Mouse (Mus musculus): ENCODE data around the gene Gm45711.
"Not testable (repeated sequence)": the region's sequence is repeated elsewhere in the genome, so short reads cannot be mapped to it uniquely, and the experiment has no call there.

Gm45711 gene

DNA sequence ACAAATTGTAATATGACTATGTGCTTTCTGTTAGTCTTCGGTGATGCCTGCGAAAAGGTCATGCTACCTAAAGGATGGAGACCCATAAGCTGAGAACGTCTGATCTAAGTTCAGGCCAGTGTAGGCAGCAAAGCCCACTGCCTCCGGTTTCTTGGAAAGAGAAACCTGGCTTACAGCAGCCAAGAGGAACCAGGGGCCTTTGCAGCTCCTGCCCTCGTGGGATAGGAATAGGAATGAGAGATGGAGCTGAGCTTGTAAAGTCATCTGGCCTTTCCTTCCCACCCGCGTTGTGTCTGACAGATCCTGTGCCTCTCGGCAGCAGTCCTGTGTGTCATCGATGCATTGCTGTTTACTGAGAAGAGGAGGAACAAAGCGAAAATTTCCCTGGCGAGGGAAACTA, 11.4 kb upstream of the Gm45711 start, which contains the start of gene Gm11020:
Gene Gm11020 (plus strand): TSS at position 301 of the 400 bp plus-strand sequence.
- not testable (repeated sequence) for DNase-seq (ENCODE audit: low spot score)

DNA sequence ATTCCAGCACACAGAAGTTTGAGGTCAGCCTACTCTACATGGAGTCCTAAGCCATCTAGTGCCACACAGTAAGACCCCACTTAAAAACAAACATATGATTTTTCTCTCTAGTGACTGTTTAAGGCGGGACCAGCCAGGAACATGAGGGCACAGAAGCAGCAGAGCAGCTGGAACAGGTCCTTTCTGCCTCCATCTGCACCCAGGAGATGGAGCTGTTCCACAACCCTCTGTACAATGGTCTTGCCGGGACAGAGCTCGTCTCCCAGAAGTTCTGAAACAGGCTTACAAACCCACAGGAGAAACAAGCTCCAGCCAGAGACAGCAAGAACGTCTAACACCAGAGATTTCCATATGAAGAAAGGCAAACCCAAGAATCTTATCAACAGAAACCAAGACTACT, 3.4 kb upstream of the Gm45711 start:
- DNase-seq (ENCODE audit: low spot score): no peak

DNA sequence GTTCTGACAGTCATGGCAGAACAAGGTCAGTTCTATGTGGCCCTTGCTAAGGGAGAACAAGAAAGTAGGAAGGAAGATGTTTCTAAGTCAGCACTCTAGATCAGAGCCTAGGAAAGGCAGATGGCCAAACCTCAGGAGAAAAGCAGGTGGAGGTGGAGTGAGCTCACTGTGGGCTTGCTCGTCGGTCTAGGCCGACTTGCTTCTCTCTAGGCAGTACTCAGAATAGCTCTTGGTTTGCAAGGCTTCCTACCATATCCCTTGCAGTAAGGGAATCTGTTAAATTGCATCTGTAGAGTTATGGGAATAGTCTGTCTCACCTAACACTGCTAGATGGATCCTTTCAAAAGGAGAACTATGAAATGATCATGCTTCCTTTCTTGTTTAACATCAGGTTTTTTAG, 2.1 kb upstream of the Gm45711 start:
- not testable (repeated sequence) for DNase-seq (ENCODE audit: low spot score)

DNA sequence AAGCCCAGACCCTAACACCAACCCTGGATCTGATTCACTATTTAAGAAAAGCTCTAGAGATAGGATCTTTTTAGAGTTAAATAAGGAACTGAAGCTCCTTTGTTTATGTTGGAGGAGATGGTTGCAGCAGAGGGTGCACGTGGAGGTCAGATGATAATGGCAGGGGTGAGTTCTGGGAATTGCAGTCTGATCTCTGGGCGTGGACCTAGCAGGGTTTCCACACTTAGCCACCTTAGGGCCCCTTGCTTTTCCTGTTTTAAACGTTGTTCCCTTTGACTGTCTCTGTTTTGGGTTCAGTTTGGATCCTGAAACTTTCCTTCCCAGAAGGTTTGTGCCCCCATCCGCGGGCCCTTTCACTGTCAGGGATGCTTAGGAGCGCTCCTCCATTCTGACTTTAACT, 1.5 kb downstream of the Gm45711 start:
- not testable (repeated sequence) for DNase-seq (ENCODE audit: low spot score)

DNA sequence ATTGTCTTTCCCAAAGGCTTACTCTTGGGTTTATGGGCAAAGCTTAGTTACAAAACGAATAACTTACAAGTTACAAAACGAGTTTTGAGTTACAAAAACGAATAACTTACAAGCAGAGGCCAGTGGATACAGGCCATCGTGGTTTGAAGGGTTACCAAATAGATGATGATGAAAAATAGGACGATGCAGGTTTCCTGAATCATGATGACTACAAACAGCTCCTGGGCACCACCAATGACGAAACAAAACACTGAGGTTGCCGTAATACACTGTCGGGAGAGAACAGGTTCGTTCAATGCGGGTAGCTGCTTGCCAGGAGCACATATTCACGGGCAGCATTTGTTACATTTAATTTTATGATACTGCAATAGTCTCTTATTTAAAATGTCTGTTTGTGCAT, 4.9 kb downstream of the Gm45711 start:
- no peak for DNase-seq (ENCODE audit: low spot score)

DNA sequence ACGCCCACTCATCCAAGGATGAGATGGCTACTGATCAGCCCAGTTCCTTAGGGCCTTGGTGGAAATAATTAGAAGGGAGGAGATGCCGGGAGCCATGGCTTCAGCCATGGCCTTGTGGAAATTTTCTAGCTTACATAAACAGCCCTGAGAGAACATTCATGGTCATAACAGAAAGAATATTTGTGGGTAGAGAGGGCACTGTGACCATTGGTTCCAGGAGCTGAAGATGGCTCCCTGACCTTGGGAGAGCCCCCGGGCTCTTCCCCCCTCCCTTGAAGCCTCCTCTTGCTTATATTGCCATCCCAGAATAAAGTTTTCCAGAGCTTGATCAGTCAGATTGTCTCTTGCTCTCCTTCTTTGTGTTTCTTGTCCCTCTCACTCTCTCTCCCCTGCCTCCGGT, 7.3 kb downstream of the Gm45711 start:
- not testable (repeated sequence) for DNase-seq (ENCODE audit: low spot score)

DNA sequence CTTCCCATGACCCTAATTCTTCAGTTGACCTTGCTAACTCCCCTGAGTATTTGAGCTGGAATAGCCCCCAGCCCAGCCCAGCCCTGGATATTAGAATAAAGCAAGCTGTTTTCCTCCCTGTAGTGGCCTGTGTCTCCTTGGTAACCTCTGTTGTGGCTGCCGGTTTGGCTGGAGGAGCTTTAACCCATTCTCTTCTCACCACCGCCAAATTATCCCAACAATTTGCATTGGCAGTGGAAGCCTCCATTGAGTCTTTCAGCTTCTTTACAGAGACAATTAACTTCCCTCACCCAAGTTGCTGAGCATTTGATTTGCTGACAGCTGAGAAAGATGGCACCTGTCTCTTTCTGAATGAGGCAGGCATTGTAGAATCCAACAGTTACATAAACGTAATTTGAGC, 8.3 kb downstream of the Gm45711 start:
- not testable (repeated sequence) for DNase-seq (ENCODE audit: low spot score)

DNA sequence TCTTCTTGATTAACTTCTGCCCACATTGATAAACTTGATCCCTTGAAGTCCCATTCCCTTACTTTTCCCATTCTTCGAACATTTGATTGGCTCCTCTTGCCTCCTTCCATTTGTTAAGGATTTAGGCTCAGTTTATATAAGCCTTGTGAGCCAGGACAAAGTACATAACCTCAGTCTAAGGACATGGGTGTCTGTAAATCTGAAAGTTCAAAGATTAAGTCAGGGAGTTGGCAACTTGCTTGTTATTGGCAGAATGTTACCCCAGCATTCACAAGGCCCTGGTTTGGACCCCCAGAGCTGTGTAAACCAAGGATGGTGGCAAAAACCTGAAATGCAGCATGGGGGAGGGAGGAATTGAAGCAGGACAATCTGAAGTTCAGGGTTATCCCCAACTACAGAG, 15.5 kb downstream of the Gm45711 start:
- no peak for DNase-seq (ENCODE audit: low spot score)

DNA sequence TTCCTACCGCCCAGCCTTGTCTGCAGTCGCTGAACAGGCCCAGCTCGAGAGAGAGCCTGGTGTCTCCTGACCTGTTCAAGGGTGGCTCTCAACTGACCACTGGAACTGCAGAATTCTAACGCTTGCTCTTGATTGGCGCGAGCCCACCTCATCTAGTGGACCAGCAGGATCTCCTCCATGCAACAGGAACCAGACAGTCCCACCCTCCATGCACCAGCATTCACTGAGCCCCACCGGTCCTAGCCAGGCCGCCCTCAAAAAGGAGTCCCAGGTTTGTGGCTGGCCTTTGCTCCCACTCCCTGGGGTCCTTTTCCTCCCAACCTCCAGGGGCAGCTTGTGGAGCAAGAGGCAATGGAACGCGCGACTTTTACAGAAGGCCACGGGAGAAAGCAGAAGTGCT, 16.8 kb downstream of the Gm45711 start, which contains the start of gene Cmtm2a:
Gene Cmtm2a (minus strand): TSS at position 101 of the 400 bp plus-strand sequence.
- not testable (repeated sequence) for DNase-seq (ENCODE audit: low spot score)

DNA sequence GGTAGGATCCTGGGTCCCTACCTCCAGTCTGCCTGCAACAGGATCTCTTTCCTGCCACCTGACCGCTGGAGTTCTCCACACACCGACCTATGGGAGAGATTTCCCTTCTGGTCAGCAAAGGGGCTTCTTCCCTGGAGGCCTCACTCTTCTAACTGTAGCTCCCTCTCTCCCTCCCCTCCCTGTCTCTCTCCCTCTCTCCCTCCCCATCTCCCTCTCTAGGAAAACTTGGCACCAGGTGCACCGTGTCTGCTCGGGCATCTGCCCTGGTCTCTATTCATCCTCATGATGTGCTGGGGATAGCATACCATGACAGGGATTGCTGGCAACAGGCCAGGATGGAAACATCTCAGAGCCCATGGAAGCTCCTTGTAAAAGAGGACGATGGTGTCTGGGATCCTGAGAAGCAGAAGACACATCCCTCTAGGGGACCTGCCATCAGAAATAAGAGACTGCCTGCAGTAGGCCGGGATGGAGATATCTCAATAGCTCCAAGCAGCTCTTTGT, 40.9 kb downstream of the Gm45711 start:
- no peak for DNase-seq (ENCODE audit: low spot score)

DNA sequence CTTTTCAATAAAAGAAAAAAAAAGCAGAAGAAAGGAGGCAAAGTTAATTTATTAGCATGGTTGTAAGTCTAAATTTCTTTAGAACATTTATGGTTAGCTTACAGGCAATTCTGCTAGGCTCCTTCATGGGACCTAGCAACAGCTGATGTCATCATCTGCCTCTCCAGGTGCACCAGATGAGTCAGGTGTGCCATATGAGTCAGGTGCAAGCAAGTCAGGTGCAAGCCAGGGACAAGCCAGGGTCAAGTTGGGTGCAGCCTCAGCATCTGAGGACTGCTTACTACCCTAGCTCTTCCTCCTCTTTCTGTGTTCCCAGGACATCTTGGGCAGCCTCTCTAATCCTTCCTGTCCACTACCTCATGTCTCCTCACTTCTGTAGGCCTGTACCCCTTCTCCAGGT, 41.5 kb downstream of the Gm45711 start:
- DNase-seq (ENCODE audit: low spot score): no peak

DNA sequence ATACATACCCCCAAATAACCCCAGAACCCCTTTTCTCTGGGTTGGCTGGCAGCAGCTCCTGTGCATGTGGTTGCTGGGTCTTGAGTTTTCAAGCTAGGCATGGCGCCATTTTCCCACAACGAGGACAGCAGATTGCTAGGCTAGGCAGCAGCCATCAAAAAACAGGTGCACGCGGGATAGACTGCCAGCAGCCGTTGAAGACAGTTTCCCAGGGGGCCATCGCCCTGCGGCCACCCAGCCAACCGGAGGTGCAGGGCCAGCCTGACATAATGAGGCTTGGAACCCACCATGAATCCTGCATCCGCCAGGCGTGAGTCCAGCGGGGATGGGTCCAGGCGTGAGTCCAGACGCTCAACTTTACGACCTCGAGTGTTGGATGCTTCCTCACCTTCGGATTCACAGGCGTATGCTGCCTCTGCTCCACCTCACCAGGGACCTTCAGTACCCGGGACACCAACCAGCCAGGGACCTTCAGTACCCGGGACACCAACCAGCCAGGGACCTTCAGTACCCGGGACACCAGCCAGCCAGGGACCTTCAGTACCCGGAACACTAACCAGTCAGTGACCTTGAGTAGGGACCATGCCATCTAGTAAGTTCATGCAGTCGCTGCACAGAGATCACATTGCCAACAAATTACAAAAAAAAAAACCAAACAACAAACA, 45.5 kb downstream of the Gm45711 start:
- DNase-seq (ENCODE audit: low spot score): not testable (repeated sequence)

DNA sequence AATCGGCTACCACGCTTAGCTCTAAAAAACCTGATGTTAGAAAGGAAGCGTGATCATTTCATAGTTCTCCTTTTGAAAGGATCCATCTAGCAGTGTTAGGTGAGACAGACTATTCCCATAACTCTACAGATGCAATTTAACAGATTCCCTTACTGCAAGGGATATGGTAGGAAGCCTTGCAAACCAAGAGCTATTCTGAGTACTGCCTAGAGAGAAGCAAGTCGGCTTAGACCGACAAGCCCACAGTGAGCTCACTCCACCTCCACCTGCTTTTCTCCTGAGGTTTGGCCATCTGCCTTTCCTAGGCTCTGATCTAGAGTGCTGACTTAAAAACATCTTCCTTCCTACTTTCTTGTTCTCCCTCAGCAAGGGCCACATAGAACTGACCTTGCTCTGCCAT, 48.1 kb downstream of the Gm45711 start:
- DNase-seq (ENCODE audit: low spot score): not testable (repeated sequence)

DNA sequence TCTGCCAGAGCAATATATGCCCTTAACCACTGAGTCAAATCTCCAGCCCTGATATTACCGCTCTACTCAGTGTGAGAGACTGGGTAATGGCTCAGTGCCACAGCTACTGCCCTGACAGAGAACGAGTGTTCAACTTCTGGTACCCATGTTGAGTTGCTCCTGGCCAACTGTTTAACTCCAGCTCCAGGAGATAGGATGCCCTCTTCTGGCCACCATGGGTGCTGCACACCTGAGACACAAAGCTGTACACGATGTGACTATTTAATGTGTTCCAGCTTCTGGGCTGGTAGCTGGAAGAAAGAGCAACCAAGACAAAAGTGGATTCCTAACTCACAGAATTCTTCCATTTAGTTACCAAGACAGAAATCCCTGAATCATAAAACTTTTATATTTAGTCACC, 56.9 kb downstream of the Gm45711 start:
- DNase-seq (ENCODE audit: low spot score): no peak

DNA sequence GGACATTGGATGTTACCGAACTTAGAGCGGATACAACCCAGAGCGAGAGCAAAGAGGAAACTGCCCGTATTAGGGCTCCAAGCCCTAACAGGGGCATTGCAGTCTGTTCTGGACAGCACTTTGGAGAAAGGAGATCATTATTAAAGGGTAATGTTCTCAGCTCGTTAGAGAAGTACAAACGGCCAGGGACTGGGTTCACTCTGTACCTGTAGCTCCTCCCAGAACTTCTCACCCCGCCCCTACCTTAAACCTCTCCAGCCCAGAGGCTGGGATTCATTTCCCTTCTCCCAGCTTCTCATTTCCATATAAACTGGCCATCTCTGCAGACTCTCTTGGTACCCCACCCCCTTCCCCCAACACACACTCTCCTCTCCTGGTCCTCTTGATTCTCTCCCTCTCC, 58.4 kb downstream of the Gm45711 start:
- DNase-seq (ENCODE audit: low spot score): no peak

DNA sequence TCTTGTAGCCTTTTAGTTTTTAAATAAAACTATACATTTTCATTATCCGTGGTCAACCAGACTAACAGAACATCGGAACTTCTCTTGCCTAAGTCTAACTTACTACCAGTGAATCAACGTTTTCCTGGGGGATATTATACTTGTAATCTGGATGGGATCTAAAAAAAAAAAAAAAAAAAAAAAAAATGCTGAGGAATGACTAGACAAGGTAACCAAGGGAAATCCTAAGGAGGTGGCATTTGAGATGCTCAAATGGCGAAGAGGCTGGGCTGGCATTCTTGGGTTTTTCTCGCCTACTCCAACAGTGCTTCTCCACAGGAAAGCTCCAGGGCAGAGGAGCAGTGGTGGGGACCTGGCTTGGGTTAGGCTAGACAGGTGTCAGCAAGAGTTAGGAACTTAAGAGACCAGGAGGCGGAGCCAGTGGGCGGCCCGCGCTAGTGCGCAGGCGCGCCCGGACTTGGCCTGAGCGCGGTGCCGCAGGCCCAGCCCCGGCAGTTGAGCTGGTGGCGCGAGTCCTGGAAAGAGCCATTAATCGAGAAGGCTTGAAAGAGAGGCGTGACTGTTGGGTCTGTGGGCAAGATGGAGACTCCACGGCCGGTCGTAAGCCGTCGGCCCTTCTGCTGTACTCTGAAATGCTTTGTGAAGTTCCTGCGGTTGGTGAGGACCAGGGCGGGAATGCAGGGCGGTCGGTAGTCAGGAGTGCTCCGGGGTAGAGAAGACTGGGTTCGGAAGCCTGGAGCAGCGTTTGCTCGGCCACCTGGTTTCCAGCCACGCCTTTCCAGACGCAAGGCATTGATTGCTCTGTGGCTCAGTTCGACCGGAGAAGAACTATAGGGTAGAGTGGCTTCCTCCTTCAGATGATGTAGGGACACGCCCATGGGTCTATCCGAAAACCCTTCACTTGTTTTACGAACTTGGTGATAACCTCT, 59.2 kb downstream of the Gm45711 start, which contains the start of gene Cklf:
Gene Cklf (plus strand): TSS at position 423 of the 929 bp plus-strand sequence.
- DNase-seq (ENCODE audit: low spot score): peak; percentile 86

DNA sequence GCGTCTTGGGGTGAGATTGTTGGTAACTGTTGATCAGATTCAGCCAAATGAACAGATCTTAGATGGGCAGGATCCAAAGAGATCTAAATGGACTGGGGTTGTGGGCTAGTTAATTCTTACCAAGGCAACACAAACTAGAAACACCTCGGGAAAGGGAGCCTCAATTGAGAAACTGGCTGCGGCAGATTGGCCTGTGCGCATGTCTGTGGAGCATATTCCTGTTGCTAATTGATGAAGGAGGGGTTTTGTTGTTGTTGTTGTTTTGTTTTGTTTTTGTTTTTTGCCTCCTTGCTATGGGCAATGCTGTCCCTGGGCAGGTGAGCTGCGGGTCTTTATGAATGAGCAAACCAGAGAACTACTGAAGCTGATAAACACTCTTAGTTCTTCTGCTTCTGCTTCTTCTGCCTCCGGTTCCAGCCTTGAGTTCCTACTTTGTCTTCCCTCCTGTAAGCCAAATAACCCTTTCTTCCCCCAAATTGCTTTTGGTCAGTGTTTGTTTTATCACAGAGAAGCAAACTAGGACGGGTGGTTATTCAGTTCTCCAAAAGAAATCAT, 60.4 kb downstream of the Gm45711 start:
- DNase-seq (ENCODE audit: low spot score): no peak

DNA sequence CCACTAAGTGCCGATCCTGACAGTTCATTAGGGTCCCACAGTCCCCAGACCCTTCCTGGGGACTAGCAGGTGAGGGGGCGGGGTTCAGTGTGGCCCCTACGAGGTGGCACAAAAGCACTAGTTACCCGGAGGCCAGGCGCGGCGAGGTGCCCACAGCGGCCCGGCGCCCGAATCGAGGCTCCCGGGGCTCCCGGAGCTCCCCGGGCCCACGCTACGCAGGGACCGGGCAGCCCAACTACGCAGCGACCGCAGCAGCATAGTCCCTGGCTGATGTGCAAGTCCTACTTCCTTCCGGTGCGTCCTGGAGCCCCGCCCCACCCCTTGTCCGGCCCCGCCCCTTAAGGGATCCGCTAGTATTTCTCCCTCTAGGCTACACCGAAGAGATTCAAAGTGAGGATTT, 61.6 kb downstream of the Gm45711 start, which contains the start of gene Tk2:
Gene Tk2 (minus strand): TSS at position 283 of the 400 bp plus-strand sequence.
- DNase-seq (ENCODE audit: low spot score): peak; percentile 78

DNA sequence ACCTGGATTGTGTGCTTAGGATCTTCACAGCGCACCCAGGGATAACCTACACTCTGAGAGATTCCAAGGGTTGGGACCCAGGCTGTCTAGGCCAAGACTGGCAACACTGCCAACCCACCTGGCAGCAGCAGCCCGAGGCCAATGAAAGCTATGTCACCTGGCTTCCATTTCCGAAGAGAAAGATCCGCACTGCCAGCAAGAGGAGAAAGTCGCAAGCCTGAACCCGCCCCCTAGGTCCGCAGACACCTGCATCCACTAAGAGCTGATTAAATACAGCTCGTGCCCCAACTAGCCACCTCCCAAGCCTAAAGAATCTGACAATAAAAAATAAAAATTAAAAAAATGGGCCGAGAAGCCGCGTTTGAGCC, 62.0 kb downstream of the Gm45711 start:
- peak; percentile 10 for DNase-seq (ENCODE audit: low spot score)

DNA sequence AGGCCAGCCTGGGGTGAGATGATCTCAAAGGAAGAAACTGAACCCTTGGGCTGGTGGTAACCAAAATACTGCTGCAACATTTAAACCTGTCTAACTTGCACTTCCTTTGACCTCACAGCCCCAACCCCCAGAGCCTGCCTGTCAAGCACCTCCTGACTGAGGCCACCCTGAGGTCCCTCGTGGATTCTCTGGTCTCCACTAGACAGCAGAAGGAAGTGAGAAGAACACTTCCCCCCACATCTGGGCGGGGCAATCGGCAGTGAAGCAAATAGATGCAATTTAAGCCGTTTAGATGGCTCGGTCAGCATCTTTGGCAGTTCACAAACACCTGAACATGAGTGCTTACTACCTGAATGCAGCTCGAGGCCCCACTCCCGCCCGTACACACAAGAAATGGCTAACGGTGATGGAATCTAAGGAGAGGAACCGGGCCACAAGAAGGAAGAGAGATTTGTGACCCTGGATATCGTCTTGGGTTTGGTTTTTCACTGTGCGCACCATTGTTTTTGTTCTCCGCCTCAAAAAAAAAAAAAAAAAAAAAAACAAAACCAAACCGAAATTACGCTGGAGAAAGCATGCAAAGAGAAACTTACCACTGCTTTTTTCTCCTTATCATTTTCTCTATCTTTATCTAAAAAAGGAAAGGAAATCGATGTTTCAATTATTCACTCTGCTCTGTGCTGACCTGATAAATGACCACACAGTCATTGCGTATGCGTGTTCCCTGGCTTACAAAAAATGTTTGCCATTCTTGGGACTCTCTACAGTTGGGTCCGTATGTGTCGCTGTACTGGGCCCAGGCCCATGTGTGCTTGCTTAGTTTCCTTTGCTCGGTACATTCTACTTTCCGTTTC, 62.6 kb downstream of the Gm45711 start:
- DNase-seq (ENCODE audit: low spot score): no peak

DNA sequence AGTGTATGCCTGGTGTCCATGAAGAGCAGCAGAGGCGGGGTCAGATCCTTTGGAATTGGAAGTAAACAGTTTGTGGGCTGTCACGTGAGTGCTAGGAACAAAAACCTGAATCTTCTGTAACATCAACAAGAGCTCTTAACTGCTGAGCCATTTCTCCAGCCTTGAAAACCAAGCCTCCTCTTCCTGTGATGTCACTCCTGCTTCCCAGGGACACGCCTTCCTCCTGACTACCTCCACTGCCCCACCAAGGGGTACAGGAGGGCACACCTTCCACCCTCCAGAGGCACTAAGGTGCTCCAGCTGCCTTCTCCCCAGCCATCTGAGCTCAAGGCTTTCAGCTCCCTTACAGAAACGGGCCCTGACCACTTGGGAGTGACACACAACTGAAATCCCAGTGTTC, 63.3 kb downstream of the Gm45711 start:
- no peak for DNase-seq (ENCODE audit: low spot score)

Data from testis, postnatal 14 days (tissue).